Mouse (Mus musculus): Measurements from ENCODE around the gene Hs2st1.

- TF ChIP-seq POLR2A (IDR thresholded peaks at IDR 0.05; ENCODE audit: extremely low read depth, insufficient read depth, low read length) (no peak), CTCF (IDR thresholded peaks at IDR 0.05; ENCODE audit: low read depth, low read length) (no peak)
Observed at GRCm38 (mm10) chr3:144608090-144608489, 38.1 kb upstream of the Hs2st1 start.
